Mouse (Mus musculus): Measurements from ENCODE around the gene Ovca2.

- TF ChIP-seq CTCF (IDR thresholded peaks at IDR 0.05; ENCODE audit: control insufficient read depth, insufficient read depth, low read length) (no peak), POLR2A (IDR thresholded peaks at IDR 0.05; ENCODE audit: borderline replicate concordance, control insufficient read depth, low read depth, low read length) (no peak)
Measured at GRCm38 (mm10) chr11:75133391-75133790, 45.2 kb downstream of the Ovca2 start.
